Mouse (Mus musculus): ENCODE results near the gene Otop3.

Gene Otop3

GRCm38 (mm10) chr11:115393721-115394325 lies 59.3 kb downstream of the Otop3 start:
- DNase-seq (ENCODE audit: low spot score): no peak

All from retina, embryonic 14.5 days (tissue).